Mouse (Mus musculus) activated CD4-positive, CD25-positive, alpha-beta regulatory T cell, adult 4 months (primary cell): ENCODE results near the gene Adam4. TPM values are rescaled to one million over a fixed set of nuclear protein-coding genes. Genes with fewer than 3 reads are reported as not detected.
"Not testable (repeated sequence)": the region's sequence is repeated elsewhere in the genome, so short reads cannot be mapped to it uniquely, and the experiment has no call there.

Experiments used
- ATAC-seq: one replicate; pipeline ENCODE4 v1.8.0; 2017
- polyA plus RNA-seq, 2 experiments: library from polyadenylated mRNA; unstranded; fragments of 100-300 nt; shearing (Covaris generic); gene quantifications; one replicate each; pipeline ENCODE4 v1.2.1; 2017

Adam4 gene
- under 1 TPM; 0.44 to 0.68 TPM for polyA plus RNA-seq

DNA sequence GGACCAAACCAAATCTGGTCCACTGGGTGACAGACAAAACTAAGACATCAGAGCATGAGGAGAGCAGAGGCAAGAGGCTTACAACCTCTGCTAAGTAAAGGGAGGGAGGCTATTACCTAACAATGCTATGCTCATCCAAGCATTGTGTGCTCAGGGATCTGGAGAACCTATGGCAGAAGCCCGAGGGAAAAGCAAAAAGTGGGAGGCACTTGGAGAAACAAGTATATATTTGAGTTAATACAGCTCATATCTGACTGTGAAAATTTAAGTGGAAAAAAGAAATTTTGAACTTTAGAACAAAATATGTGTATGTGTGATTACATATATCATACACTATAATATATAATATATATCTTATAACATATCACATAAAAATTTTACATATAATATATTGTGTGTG is at the start of gene Adam4:
TSS of gene Adam4 (minus strand) at position 101 of the 400 bp plus-strand sequence.
- ATAC-seq = no peak

DNA sequence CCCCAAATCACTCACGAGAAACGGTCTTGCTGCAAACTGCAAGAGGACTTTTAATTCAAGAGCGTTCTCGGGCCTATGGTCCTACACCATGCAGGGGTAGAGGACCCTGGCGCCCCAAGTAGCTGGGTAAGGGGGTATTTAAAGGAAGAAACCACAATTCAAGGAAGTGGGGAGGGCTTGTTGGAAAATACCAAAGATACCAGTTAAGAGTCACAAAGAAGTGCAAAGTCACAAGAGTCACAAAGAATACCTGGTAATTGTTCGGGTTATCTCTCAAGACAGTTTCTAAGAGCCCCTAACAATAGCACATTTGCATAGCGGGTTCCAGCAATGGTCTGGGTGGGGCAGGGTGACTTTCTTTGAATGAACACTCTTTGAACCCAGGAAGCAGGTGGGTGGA is 37.3 kb upstream of the Adam4 start:
- not testable (repeated sequence) for ATAC-seq

DNA sequence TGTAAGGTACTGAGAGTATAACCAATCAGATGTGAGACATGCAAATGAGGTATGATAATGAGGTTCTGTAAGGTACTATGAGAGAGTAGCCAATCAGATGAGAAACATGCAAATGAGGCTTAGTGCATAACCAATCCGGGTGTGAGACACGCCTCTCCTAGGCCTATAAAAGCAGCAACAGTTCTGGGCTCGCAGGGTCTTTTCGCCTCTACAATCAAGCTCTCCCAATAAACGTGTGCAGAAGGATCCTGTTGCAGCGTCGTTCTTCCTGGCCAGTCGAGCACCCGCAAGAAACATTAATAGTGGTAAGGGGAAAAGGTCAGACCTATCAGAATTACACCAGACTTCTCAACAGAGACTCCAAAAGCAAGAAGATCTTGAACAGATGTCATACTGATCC is 17.2 kb upstream of the Adam4 start:
- ATAC-seq = not testable (repeated sequence)

DNA sequence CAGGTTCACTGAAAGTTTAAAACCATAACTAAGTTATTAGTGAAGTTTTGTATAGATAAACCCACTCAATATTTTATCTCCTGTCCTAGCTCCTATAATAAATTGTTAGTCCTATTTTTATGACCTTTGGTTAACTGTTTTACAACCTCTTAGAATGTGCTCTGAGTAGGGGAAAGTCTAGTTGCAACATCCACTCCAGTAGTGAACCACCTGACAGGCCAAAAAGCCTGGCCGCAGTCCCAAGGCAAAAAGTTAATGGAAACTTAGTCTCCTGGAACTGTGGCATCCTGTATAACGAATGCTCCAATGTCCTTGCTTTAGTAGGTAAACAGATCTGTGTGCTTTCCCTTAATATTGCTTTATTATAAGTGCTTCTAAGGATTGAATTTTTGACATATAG is 13.0 kb upstream of the Adam4 start:
- not testable (repeated sequence) for ATAC-seq

DNA sequence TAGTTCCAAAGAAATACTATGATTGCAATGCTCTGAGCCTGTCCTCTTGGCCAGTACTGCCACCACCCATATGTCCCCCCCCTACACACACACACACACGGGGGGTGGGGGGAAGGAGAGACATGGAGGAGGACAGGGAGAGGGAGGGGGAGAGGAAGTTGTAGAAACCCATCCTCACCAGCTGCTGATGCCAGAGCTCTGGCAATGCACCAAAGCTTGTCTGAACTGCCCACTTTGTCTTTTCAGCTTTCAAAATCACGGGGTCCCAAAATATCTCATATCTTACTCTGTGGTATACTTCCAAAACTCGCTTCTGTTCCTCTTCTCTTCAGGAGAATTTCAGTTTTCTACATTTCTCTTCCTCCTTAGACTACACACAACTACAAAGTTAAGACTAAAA is 8.5 kb downstream of the Adam4 start:
- ATAC-seq = no peak

DNA sequence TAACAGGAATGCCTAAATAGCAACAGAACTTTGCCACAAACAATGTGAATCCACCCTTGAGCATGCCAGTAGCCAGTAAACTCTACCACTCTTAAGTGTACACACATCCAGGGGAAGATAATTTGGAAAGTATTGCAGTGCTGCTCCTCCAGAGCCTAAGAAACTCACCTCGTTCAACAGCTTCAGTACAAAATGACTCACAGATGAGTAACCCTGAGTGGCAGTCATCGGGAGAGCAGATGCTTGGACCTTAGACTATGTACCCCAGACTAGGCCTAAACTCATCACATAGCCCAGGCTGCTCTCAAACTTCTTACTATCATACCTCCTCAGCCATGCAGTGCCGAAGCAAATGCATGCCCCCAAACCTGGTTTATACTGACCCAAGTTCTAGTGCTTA is 12.8 kb downstream of the Adam4 start:
- no peak for ATAC-seq

DNA sequence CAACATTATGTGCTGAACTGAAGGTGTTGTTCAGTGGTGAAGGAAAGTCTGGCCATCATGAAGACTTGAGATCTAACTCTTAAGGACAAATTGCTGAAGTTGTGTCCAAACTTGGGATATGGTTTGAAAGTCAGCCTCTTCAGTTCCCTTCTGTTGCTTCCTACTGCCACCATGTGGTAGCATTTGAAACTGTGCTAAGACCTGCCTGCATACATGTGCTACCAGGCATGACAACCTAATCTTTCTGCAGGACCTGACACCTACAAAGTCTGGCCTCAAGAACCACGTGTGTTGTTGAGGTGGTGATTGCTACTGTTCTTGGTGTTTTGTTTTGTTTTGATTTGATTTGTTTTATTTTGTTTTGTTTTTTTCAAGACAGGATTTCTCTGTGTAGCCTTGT is 19.6 kb downstream of the Adam4 start:
- ATAC-seq = no peak

DNA sequence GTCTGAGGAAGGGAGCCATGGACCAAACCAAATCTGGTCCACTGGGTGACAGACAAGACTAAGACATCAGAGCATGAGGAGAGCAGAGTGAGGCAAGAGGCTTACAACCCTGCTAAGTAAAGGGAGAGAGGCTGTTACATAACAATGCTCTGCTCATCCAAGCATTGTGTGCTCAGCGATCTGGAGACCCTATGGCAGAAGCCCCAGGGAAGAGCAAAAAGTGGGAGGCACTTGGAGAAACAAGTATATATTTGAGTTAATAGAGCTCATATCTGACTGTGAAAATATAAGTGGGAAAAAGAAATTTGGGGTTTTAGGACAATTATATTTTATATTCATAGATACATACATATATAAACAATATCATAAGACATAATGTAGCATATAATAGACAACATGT is 42.4 kb downstream of the Adam4 start, which contains the start of gene Gm4787:
TSS of gene Gm4787 (minus strand) at position 101 of the 400 bp plus-strand sequence.
- ATAC-seq = not testable (repeated sequence)

Other genes with a start within 250 kb of the Adam4 start
- gene Slc8a3, start 88.8 kb downstream of the Adam4 start, polyA plus RNA-seq = not detected
- 1 to 10 TPM in 1 of 2 experiments, under 1 TPM in 1; 0.97 to 1.2 TPM for gene Gm4787, start 42.5 kb downstream of the Adam4 start, polyA plus RNA-seq
- 100 to 1,000 TPM; 140 to 178 TPM for gene Cox16, start 63.2 kb upstream of the Adam4 start, polyA plus RNA-seq
- gene Gm20498, start 111.0 kb upstream of the Adam4 start, polyA plus RNA-seq = 10 to 100 TPM; 11.3 to 14.9 TPM
- 10 to 100 TPM; 66.2 to 71.8 TPM for gene Synj2bp, start 111.0 kb upstream of the Adam4 start, polyA plus RNA-seq
- gene Adam21, start 146.5 kb upstream of the Adam4 start, polyA plus RNA-seq = not detected
- gene Med6, start 173.1 kb upstream of the Adam4 start, polyA plus RNA-seq = 10 to 100 TPM; 28.0 to 28.2 TPM
- gene Ttc9, start 209.3 kb upstream of the Adam4 start, polyA plus RNA-seq = not detected